Mouse (Mus musculus) heart, adult 2 months (tissue): ENCODE data around the gene Ctbp2.

ENCODE experiments used
- CTCF ChIP-seq: fragments of 200-600 bp; IDR thresholded peaks from 2 replicates; pipeline ENCODE4 v1.8.1; 2022; ENCODE audit warnings: antibody characterized with exemption, mild to moderate bottlenecking, moderate library complexity
- POLR2A ChIP-seq: fragments of 200-500 bp; IDR thresholded peaks from 2 replicates; pipeline ENCODE4 v1.6.1; 2011; ENCODE audit warnings: mild to moderate bottlenecking, low read depth, low read length, control low read depth; ENCODE audit not compliant: insufficient read depth

DNA sequence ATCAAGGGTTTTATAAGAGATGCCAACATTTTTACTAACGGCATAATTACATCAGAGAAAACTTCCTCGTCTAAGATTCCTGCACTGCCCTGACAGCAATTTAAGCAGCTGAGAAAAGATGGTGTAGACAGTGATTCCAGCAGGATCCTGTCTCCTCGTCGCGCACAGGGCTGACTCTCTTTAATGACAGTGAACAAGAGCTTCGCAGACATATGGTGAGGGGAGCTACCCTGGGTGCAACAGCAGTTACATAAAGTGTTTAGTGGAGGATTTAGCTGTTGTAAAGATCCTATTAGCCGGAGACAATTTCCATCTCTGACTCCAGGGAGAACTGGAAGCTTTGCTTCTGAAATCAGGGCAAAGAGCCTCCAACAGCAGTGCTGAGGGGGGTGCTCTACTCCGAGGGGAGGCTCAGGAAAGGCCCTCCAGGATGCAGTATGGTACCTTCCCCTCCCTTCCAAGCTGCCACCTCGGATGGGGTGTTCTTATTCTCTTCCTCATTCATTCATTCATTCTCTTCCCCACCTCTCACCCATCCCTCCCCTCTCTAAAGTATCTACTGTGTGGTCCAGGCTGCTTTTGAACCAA is 64.5 kb downstream of the Ctbp2 start:
- no peak for TF ChIP-seq CTCF
- TF ChIP-seq POLR2A: no peak
